9 mouse cellular contexts compared by ENCODE assay signal in genomic region chr9:97013153-97013552, GRCm38 (mm10). TPM values are rescaled to one million over a fixed set of nuclear protein-coding genes. Genes with fewer than 3 reads are reported as not detected.
DNase-seq lines count a peak whose midpoint lies in the region; ATAC-seq and TF ChIP-seq lines count a peak whose summit lies in the region.
"Had no signal": no experiment of that assay in that cellular context is flagged by ENCODE, and none has a peak within 500 bp of the region (broad histone marks: within the 10 kb centered on the region; RNA-seq: fewer than 3 reads in every experiment).

No protein-coding gene starts in this region.

- H3K36me3 ChIP-seq in heart, embryonic 12.5 days = peaks cover 8% of the 10 kb centered on the region
- no peaks in the 10 kb centered on the region; the same call in 1 of the 2 replicates for H3K36me3 ChIP-seq in embryonic facial prominence, embryonic 11.5 days (replicated peaks; ENCODE audit: control insufficient read depth, insufficient read depth, low read depth, low read length)
- no peaks in the 10 kb centered on the region for H3K36me3 ChIP-seq in hindbrain, postnatal 0 days (ENCODE audit: insufficient read depth, low read length)

- H3K27me3 ChIP-seq in heart, embryonic 12.5 days (replicated peaks) = no peaks in the 10 kb centered on the region
- no peaks in the 10 kb centered on the region for H3K27me3 ChIP-seq in embryonic facial prominence, embryonic 11.5 days (ENCODE audit: control insufficient read depth, insufficient read depth, low read length)
- no peaks in the 10 kb centered on the region for H3K27me3 ChIP-seq in hindbrain, postnatal 0 days (ENCODE audit: insufficient read depth, low read length)

- intact Hi-C loops in left cerebral cortex, postnatal 25 days (cut with DNase I) = no loop called here

- DNase-seq in heart, adult 18-20 months = no peak
- peak; percentile 28 for DNase-seq in embryonic facial prominence, embryonic 11.5 days (ENCODE audit: low spot score)
- DNase-seq in hindbrain, postnatal 0 days (ENCODE audit: low spot score) = peak; percentile 71
- peak; percentile 68 to 77 for DNase-seq in left cerebral cortex, postnatal 25 days (ENCODE audit: low spot score in 2 of 2)
- peak; percentile 43 to 55 for DNase-seq in right cerebral cortex, postnatal 36 days (ENCODE audit: low spot score in 2 of 2)
- DNase-seq in cerebellum, postnatal 36 days = no peak
- DNase-seq in cerebellum, adult 9-10 months = no peak

- TF ChIP-seq CTCF in hindbrain, postnatal 0 days (IDR thresholded peaks at IDR 0.05; ENCODE audit: low read depth) = no peak

- H3K4me1 ChIP-seq in heart, embryonic 12.5 days (replicated peaks) = peaks cover 61% of the 10 kb centered on the region
- no peaks in the 10 kb centered on the region; the same call in 1 of the 2 replicates for H3K4me1 ChIP-seq in embryonic facial prominence, embryonic 11.5 days (ENCODE audit: control insufficient read depth, insufficient read depth, low read length)
- H3K4me1 ChIP-seq in hindbrain, postnatal 0 days (ENCODE audit: insufficient read depth, low read length) = peaks cover 33% of the 10 kb centered on the region

- H3K9ac ChIP-seq in heart, embryonic 12.5 days = no peak overlapping the region
- H3K9ac ChIP-seq in embryonic facial prominence, embryonic 11.5 days (replicated peaks; ENCODE audit: low read length) = no peak overlapping the region
- no peak overlapping the region for H3K9ac ChIP-seq in hindbrain, postnatal 0 days (replicated peaks; ENCODE audit: low read length)

- peak overlapping the region; percentile 79 for H3K27ac ChIP-seq in heart, embryonic 12.5 days (ENCODE audit: poor library complexity, severe bottlenecking)
- no peak overlapping the region for H3K27ac ChIP-seq in embryonic facial prominence, embryonic 11.5 days (replicated peaks; ENCODE audit: low read depth, low read length)
- peak overlapping the region; percentile 72 for H3K27ac ChIP-seq in hindbrain, postnatal 0 days
- H3K27ac ChIP-seq: macrophage had no signal

- H3K4me2 ChIP-seq in heart, embryonic 12.5 days = no peak overlapping the region
- no peak overlapping the region for H3K4me2 ChIP-seq in embryonic facial prominence, embryonic 11.5 days (ENCODE audit: low read depth, low read length)
- H3K4me2 ChIP-seq in hindbrain, postnatal 0 days (ENCODE audit: low read depth, low read length) = 0 out of 2 replicates have a peak overlapping the region, but pooled peaks have one; percentile 24

- no peak overlapping the region for H3K4me3 ChIP-seq in heart, embryonic 12.5 days
- no peak overlapping the region for H3K4me3 ChIP-seq in embryonic facial prominence, embryonic 11.5 days (ENCODE audit: low read depth, low read length)
- H3K4me3 ChIP-seq in hindbrain, postnatal 0 days (ENCODE audit: low read length) = no peak overlapping the region

- 19% methylated on average over 6 of the region's 6 CpGs for WGBS in heart, embryonic 12.5 days
- WGBS in embryonic facial prominence, embryonic 11.5 days = 19% methylated on average over 6 of the region's 6 CpGs
- WGBS in hindbrain, postnatal 0 days = 15% methylated on average over 6 of the region's 6 CpGs

- ATAC-seq in heart, embryonic 12.5 days (ENCODE audit: insufficient number of reproducible peaks, low FRiP score) = 0 out of 2 replicates have a peak, but pooled peaks have one; percentile 24
- peak; percentile 63 for ATAC-seq in embryonic facial prominence, embryonic 11.5 days (replicated peaks; ENCODE audit: insufficient number of reproducible peaks, low FRiP score, low TSS enrichment, low read depth)
- ATAC-seq in hindbrain, postnatal 0 days = peak; percentile 13; the same call in 1 of the 2 replicates

- 0 out of 2 replicates have a peak, but pooled peaks cover 7% of the 10 kb centered on the region for H3K9me3 ChIP-seq in heart, embryonic 12.5 days (replicated peaks)
- no peaks in the 10 kb centered on the region for H3K9me3 ChIP-seq in embryonic facial prominence, embryonic 11.5 days (replicated peaks; ENCODE audit: control insufficient read depth, low read length)
- no peaks in the 10 kb centered on the region for H3K9me3 ChIP-seq in hindbrain, postnatal 0 days (ENCODE audit: low read length)

RNA-seq across cellular contexts. Expression of gene Spsb4, which starts 5.5 kb away (rescaled TPM):
- polyA plus RNA-seq in heart, embryonic 12.5 days (2016; fragmentation: Nextera tagmentation; extraction: Ambion mirVana) = 66.1 and 67.6 TPM in 2 replicates
- total RNA-seq in heart, adult 18-20 months (2021) = 1 to 10 TPM; 2.1 to 3.9 TPM
- 39.7 TPM in 2 replicates for polyA plus RNA-seq in embryonic facial prominence, embryonic 11.5 days (2014; fragmentation: Nextera tagmentation; extraction: Ambion mirVana)
- 67.1 and 82.8 TPM in 2 replicates for total RNA-seq in hindbrain, postnatal 0 days (2014; rRNA removed)
- 36.2 and 37.2 TPM in 2 replicates for polyA plus RNA-seq in hindbrain, postnatal 0 days (2015; fragmentation: Nextera tagmentation; extraction: Ambion mirVana)
- total RNA-seq in left cerebral cortex, postnatal 25 days (2021) = 1 to 10 TPM; 6.4 to 7.2 TPM

Comparison
In these comparisons a context has a peak if more than half of its experiments do, and no peak if none do; other contexts are left out.
1. ATAC-seq: peak in every context shown above with its lines; median percentile 63 in embryonic facial prominence, embryonic 11.5 days; 24 in heart, embryonic 12.5 days; 13 in hindbrain, postnatal 0 days.
2. DNase-seq: peak in embryonic facial prominence, embryonic 11.5 days (single experiment), hindbrain, postnatal 0 days (single experiment), left cerebral cortex, postnatal 25 days (2 of 2) and right cerebral cortex, postnatal 36 days (2 of 2); none in heart, adult 18-20 months (0 of 2), cerebellum, postnatal 36 days (0 of 2) and cerebellum, adult 9-10 months (single experiment).